Mouse (Mus musculus) embryonic facial prominence, embryonic 13.5 days (tissue): ENCODE measurements around the gene Echdc3. TPM values are rescaled to one million over a fixed set of nuclear protein-coding genes. Genes with fewer than 3 reads are reported as not detected.

ENCODE experiments used
- ATAC-seq: fragments of 200-750 bp; cut with Nextera tagmentation; 2 replicates; pipeline ENCODE4 v1.8.0; 2017; ENCODE audit warnings: low read depth; ENCODE audit not compliant: insufficient number of reproducible peaks, insufficient read depth, low FRiP score, low TSS enrichment
- H3K27ac ChIP-seq: fragments of 300-500 bp; sonication (generic); 2 replicates; pipeline ENCODE4 v1.5.1; 2015; ENCODE audit warnings: moderate library complexity, mild to moderate bottlenecking, inconsistent platforms
- H3K27me3 ChIP-seq: fragments of 300-500 bp; sonication (generic); 2 replicates; pipeline ENCODE4 v1.6.1; 2015; ENCODE audit warnings: mild to moderate bottlenecking, inconsistent platforms
- H3K36me3 ChIP-seq: fragments of 300-500 bp; sonication (generic); 2 replicates; pipeline ENCODE4 v1.6.1; 2015; ENCODE audit warnings: mild to moderate bottlenecking, inconsistent platforms
- H3K4me1 ChIP-seq: fragments of 300-500 bp; sonication (generic); 2 replicates; pipeline ENCODE4 v1.6.1; 2015; ENCODE audit warnings: inconsistent platforms
- H3K4me2 ChIP-seq: fragments of 300-500 bp; sonication (generic); 2 replicates; pipeline ENCODE4 v1.6.1; 2015; ENCODE audit warnings: moderate library complexity, mild to moderate bottlenecking, inconsistent platforms
- H3K4me3 ChIP-seq: fragments of 300-500 bp; sonication (generic); 2 replicates; pipeline ENCODE4 v1.5.1; 2015; ENCODE audit warnings: mild to moderate bottlenecking, inconsistent platforms
- H3K9ac ChIP-seq: fragments of 300-500 bp; sonication (generic); 2 replicates; pipeline ENCODE4 v1.6.1; 2015; ENCODE audit warnings: mild to moderate bottlenecking, inconsistent platforms
- H3K9me3 ChIP-seq: fragments of 300-500 bp; sonication (generic); 2 replicates; pipeline ENCODE4 v1.6.1; 2016; ENCODE audit warnings: inconsistent platforms
- WGBS: fragments of 180-500 bp; shearing (Covaris S2); methylation state at CpG from one replicate; pipeline ENCODE4 v1.1.7; 2015; ENCODE audit warnings: mixed read lengths; 5-methylcytosine and 5-hydroxymethylcytosine counted together
- polyA plus RNA-seq: library from polyadenylated mRNA; unstranded; fragments of >200 nt; fragmentation: Nextera tagmentation; extraction: Ambion mirVana; gene quantifications from 2 replicates; pipeline ENCODE4 v1.2.1, GENCODE M21; 2015

Echdc3 gene
- polyA plus RNA-seq, 1 experiment from 2014 or later: 3.0 TPM

- WGBS: 85% methylated on average over 6 of the region's 6 CpGs
- no peak for ATAC-seq
Observed at GRCm38 (mm10) chr2:6190036-6190435, 22.8 kb downstream of the Echdc3 start.

GRCm38 (mm10) chr2:6189675-6189998 is 23.2 kb downstream of the Echdc3 start:
- Histone ChIP-seq H3K4me1 (peaks cover 19% of the 10 kb centered on the region), H3K36me3 (no peaks in the 10 kb centered on the region), H3K27ac (no peak overlapping the region), H3K4me3 (no peak overlapping the region), H3K9ac (no peak overlapping the region), H3K9me3 (0 out of 2 replicates have a peak, but pooled peaks cover 2% of the 10 kb centered on the region), H3K4me2 (no peak overlapping the region), H3K27me3 (peaks cover 5% of the 10 kb centered on the region; the same call in 1 of the 2 replicates)
- 81% methylated on average over 2 of the region's 2 CpGs for WGBS
- no peak for ATAC-seq

More at GRCm38 (mm10) chr2:6190036-6190435, 22.8 kb downstream of the Echdc3 start:
- no peak overlapping the region for H3K9ac ChIP-seq
- H3K4me1 ChIP-seq: peaks cover 19% of the 10 kb centered on the region
- no peak overlapping the region for H3K4me3 ChIP-seq
- H3K36me3 ChIP-seq: no peaks in the 10 kb centered on the region
- no peak overlapping the region for H3K4me2 ChIP-seq
- peaks cover 5% of the 10 kb centered on the region; the same call in 1 of the 2 replicates for H3K27me3 ChIP-seq
- no peaks in the 10 kb centered on the region for H3K9me3 ChIP-seq
- H3K27ac ChIP-seq: no peak overlapping the region

- H3K4me3 ChIP-seq: no peak overlapping the region
- H3K36me3 ChIP-seq: no peaks in the 10 kb centered on the region
- no peak for ATAC-seq
- H3K4me2 ChIP-seq: no peak overlapping the region
- no peak overlapping the region for H3K9ac ChIP-seq
- 83% methylated on average over 11 of the region's 11 CpGs for WGBS
- H3K4me1 ChIP-seq: peaks cover 14% of the 10 kb centered on the region
- no peak overlapping the region for H3K27ac ChIP-seq
- 0 out of 2 replicates have a peak, but pooled peaks cover 5% of the 10 kb centered on the region for H3K9me3 ChIP-seq
- H3K27me3 ChIP-seq: peaks cover 5% of the 10 kb centered on the region; the same call in 1 of the 2 replicates
Observed at GRCm38 (mm10) chr2:6188891-6189674, 23.8 kb downstream of the Echdc3 start.

- H3K9ac ChIP-seq: no peak overlapping the region
- no peak overlapping the region for H3K4me3 ChIP-seq
- H3K4me2 ChIP-seq: no peak overlapping the region
Observed at GRCm38 (mm10) chr2:6187418-6187817, 25.4 kb downstream of the Echdc3 start.

GRCm38 (mm10) chr2:6186913-6187312 is 25.9 kb downstream of the Echdc3 start:
- ATAC-seq: no peak
- WGBS: 54% methylated on average over 4 of the region's 4 CpGs

More at GRCm38 (mm10) chr2:6187418-6187817, 25.4 kb downstream of the Echdc3 start:
- Histone ChIP-seq H3K9me3 (0 out of 2 replicates have a peak, but pooled peaks cover 5% of the 10 kb centered on the region), H3K27me3 (peaks cover 5% of the 10 kb centered on the region; the same call in 1 of the 2 replicates), H3K27ac (no peak overlapping the region), H3K36me3 (no peaks in the 10 kb centered on the region), H3K4me1 (peaks cover 7% of the 10 kb centered on the region)
- ATAC-seq: no peak
- 61% methylated on average over 11 of the region's 11 CpGs for WGBS

GRCm38 (mm10) chr2:6179749-6180117 is 33.1 kb downstream of the Echdc3 start:
- 70% methylated on average over 1 of the region's 1 CpGs for WGBS
- ATAC-seq: no peak
- Histone ChIP-seq H3K4me3 (no peak overlapping the region), H3K9ac (no peak overlapping the region), H3K27ac (no peak overlapping the region), H3K4me2 (no peak overlapping the region), H3K36me3 (no peaks in the 10 kb centered on the region), H3K27me3 (no peaks in the 10 kb centered on the region), H3K9me3 (0 out of 2 replicates have a peak, but pooled peaks cover 4% of the 10 kb centered on the region), H3K4me1 (no peaks in the 10 kb centered on the region)

More at GRCm38 (mm10) chr2:6186913-6187312, 25.9 kb downstream of the Echdc3 start:
- Histone ChIP-seq H3K27ac (no peak overlapping the region), H3K4me3 (no peak overlapping the region), H3K36me3 (no peaks in the 10 kb centered on the region), H3K4me2 (no peak overlapping the region), H3K27me3 (peaks cover 2% of the 10 kb centered on the region; the same call in 1 of the 2 replicates), H3K9me3 (0 out of 2 replicates have a peak, but pooled peaks cover 5% of the 10 kb centered on the region), H3K4me1 (peaks cover 7% of the 10 kb centered on the region), H3K9ac (no peak overlapping the region)

- H3K9me3 ChIP-seq: no peaks in the 10 kb centered on the region
- no peak overlapping the region for H3K27ac ChIP-seq
- no peak overlapping the region for H3K4me3 ChIP-seq
- H3K36me3 ChIP-seq: no peaks in the 10 kb centered on the region
- no peak overlapping the region for H3K4me2 ChIP-seq
- ATAC-seq: no peak
- no peaks in the 10 kb centered on the region for H3K4me1 ChIP-seq
- no peak overlapping the region for H3K9ac ChIP-seq
- 82% methylated on average over 16 of the region's 16 CpGs for WGBS
- no peaks in the 10 kb centered on the region for H3K27me3 ChIP-seq
Observed at GRCm38 (mm10) chr2:6178901-6179748, 33.7 kb downstream of the Echdc3 start.

- Histone ChIP-seq H3K36me3 (no peaks in the 10 kb centered on the region), H3K4me1 (no peaks in the 10 kb centered on the region), H3K27ac (no peak overlapping the region), H3K4me3 (no peak overlapping the region), H3K4me2 (no peak overlapping the region), H3K9me3 (no peaks in the 10 kb centered on the region), H3K27me3 (no peaks in the 10 kb centered on the region), H3K9ac (no peak overlapping the region)
- 16% methylated on average over 3 of the region's 3 CpGs for WGBS
- no peak for ATAC-seq
Observed at GRCm38 (mm10) chr2:6173013-6173412, 39.8 kb downstream of the Echdc3 start.

- Histone ChIP-seq H3K4me1 (peaks cover 10% of the 10 kb centered on the region), H3K36me3 (no peaks in the 10 kb centered on the region), H3K27ac (no peak overlapping the region), H3K27me3 (no peaks in the 10 kb centered on the region), H3K9me3 (no peaks in the 10 kb centered on the region), H3K4me3 (no peak overlapping the region), H3K4me2 (no peak overlapping the region), H3K9ac (no peak overlapping the region)
- 82% methylated on average over 2 of the region's 2 CpGs for WGBS
- no peak for ATAC-seq
Observed at GRCm38 (mm10) chr2:6168560-6168959, 44.3 kb downstream of the Echdc3 start.

- Histone ChIP-seq H3K27ac (no peak overlapping the region), H3K4me1 (peaks cover 10% of the 10 kb centered on the region), H3K4me3 (no peak overlapping the region), H3K9ac (no peak overlapping the region), H3K4me2 (no peak overlapping the region), H3K36me3 (no peaks in the 10 kb centered on the region), H3K27me3 (no peaks in the 10 kb centered on the region), H3K9me3 (no peaks in the 10 kb centered on the region)
- ATAC-seq: no peak
- 20% methylated on average over 5 of the region's 5 CpGs for WGBS
Observed at GRCm38 (mm10) chr2:6167843-6168558, 44.8 kb downstream of the Echdc3 start.

GRCm38 (mm10) chr2:6165771-6166170 is 47.1 kb downstream of the Echdc3 start:
- no peak overlapping the region for H3K27ac ChIP-seq
- no peak overlapping the region for H3K4me3 ChIP-seq
- no peaks in the 10 kb centered on the region for H3K36me3 ChIP-seq
- no peak for ATAC-seq
- H3K9me3 ChIP-seq: no peaks in the 10 kb centered on the region
- no peaks in the 10 kb centered on the region for H3K27me3 ChIP-seq
- no peak overlapping the region for H3K4me2 ChIP-seq
- H3K4me1 ChIP-seq: peaks cover 23% of the 10 kb centered on the region
- no peak overlapping the region for H3K9ac ChIP-seq
- 70% methylated on average over 6 of the region's 6 CpGs for WGBS
